Mouse (Mus musculus) liver, embryonic 16.5 days (tissue): ENCODE results near the gene Mad1l1. TPM values are rescaled to one million over a fixed set of nuclear protein-coding genes. Genes with fewer than 3 reads are reported as not detected.

Experiments used
- ATAC-seq: fragments of 200-750 bp; cut with Nextera tagmentation; 2 replicates; pipeline ENCODE4 v1.8.0; 2017; ENCODE audit warnings: low read depth, mild to moderate bottlenecking, moderate number of reproducible peaks, moderate library complexity
- H3K27ac ChIP-seq: fragments of 300-500 bp; sonication (generic); 2 replicates; pipeline ENCODE4 v1.5.1; 2014; ENCODE audit warnings: mild to moderate bottlenecking, low read length
- H3K27me3 ChIP-seq: fragments of 300-500 bp; sonication (generic); 2 replicates; pipeline ENCODE4 v1.6.1; 2014; ENCODE audit warnings: low read depth, low read length, mixed read lengths; ENCODE audit not compliant: control insufficient read depth, insufficient read depth
- H3K36me3 ChIP-seq: fragments of 300-500 bp; sonication (generic); 2 replicates; pipeline ENCODE4 v1.6.1; 2014; ENCODE audit warnings: mild to moderate bottlenecking; ENCODE audit not compliant: control insufficient read depth, insufficient read depth
- H3K4me1 ChIP-seq: fragments of 300-500 bp; sonication (generic); 2 replicates; pipeline ENCODE4 v1.6.1; 2014; ENCODE audit warnings: low read depth, low read length, mixed read lengths; ENCODE audit not compliant: control insufficient read depth
- H3K4me2 ChIP-seq: fragments of 300-500 bp; sonication (generic); 2 replicates; pipeline ENCODE4 v1.6.1; 2014; ENCODE audit warnings: low read depth, low read length, mixed read lengths
- H3K4me3 ChIP-seq: fragments of 300-500 bp; sonication (generic); 2 replicates; pipeline ENCODE4 v1.5.1; 2014; ENCODE audit warnings: low read depth, mild to moderate bottlenecking, low read length
- H3K9ac ChIP-seq: fragments of 300-500 bp; sonication (generic); 2 replicates; pipeline ENCODE4 v1.6.1; 2014; ENCODE audit warnings: low read depth, low read length
- H3K9me3 ChIP-seq: fragments of 300-500 bp; sonication (generic); replicated peaks from 2 replicates; pipeline ENCODE4 v1.6.1; 2016; ENCODE audit warnings: low read length; ENCODE audit not compliant: control insufficient read depth
- WGBS: fragments of 180-500 bp; shearing (Covaris S2); extraction: QIAGEN DNeasy Blood & Tissue Kit; methylation state at CpG from one replicate; pipeline ENCODE4 v1.1.7; 2014; ENCODE audit not compliant: insufficient replicate concordance; 5-methylcytosine and 5-hydroxymethylcytosine counted together
- polyA plus RNA-seq: library from polyadenylated mRNA; unstranded; fragments of >200 nt; fragmentation: Nextera tagmentation; extraction: Ambion mirVana; gene quantifications from 2 replicates; pipeline ENCODE4 v1.2.1, GENCODE M21; 2015

Mad1l1 gene
- polyA plus RNA-seq, 1 experiment from 2014 or later, result 19.3 TPM

- Histone ChIP-seq H3K4me1 (no peaks in the 10 kb centered on the region), H3K4me2 (no peak overlapping the region), H3K36me3 (peaks cover 29% of the 10 kb centered on the region; the same call in 1 of the 2 replicates), H3K27ac (no peak overlapping the region), H3K9me3 (no peaks in the 10 kb centered on the region), H3K4me3 (no peak overlapping the region), H3K27me3 (no peaks in the 10 kb centered on the region), H3K9ac (no peak overlapping the region)
- ATAC-seq, result no peak
- WGBS, result 83% methylated on average over 8 of the region's 8 CpGs
Measured at GRCm38 (mm10) chr5:140306016-140306415, 15.3 kb downstream of the Mad1l1 start.

GRCm38 (mm10) chr5:140298291-140298690, 23.1 kb downstream of the Mad1l1 start:
- Histone ChIP-seq H3K4me2 (no peak overlapping the region), H3K4me1 (no peaks in the 10 kb centered on the region), H3K4me3 (no peak overlapping the region), H3K27ac (no peak overlapping the region), H3K9ac (no peak overlapping the region), H3K27me3 (no peaks in the 10 kb centered on the region), H3K36me3 (peaks cover 20% of the 10 kb centered on the region), H3K9me3 (no peaks in the 10 kb centered on the region)
- ATAC-seq, result no peak
- WGBS, result 79% methylated on average over 4 of the region's 4 CpGs

DNA sequence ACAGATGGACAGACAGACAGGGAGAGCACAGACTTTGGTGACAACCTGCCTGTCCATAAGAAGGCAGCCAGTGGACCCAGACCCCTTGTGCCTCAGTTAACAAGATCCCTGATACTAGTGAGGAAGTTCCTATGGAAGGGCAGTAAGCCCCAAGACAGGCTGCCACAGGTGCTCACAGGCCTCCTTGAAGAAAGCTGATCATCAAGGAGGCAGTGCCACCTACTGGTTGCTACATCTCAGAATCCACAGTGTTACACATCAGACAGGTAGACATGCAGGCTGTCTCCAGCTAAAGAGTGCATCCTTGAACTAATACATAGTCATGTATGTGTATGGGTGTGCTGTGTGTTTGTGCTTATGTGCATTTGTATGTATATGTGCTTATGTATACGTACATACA, 29.2 kb downstream of the Mad1l1 start:
- no peak for ATAC-seq
- Histone ChIP-seq H3K36me3 (peaks cover 23% of the 10 kb centered on the region), H3K4me1 (no peaks in the 10 kb centered on the region)

GRCm38 (mm10) chr5:140289161-140289560, 32.2 kb downstream of the Mad1l1 start:
- H3K36me3 ChIP-seq, result peaks cover 18% of the 10 kb centered on the region

More for the DNA sequence above, 29.2 kb downstream of the Mad1l1 start:
- Histone ChIP-seq H3K9ac (no peak overlapping the region), H3K9me3 (no peaks in the 10 kb centered on the region), H3K4me3 (no peak overlapping the region), H3K27ac (no peak overlapping the region), H3K4me2 (no peak overlapping the region), H3K27me3 (no peaks in the 10 kb centered on the region)
- 58% methylated on average over 1 of the region's 1 CpGs for WGBS

GRCm38 (mm10) chr5:140288287-140288686, 33.1 kb downstream of the Mad1l1 start:
- Histone ChIP-seq H3K27ac (no peak overlapping the region), H3K4me1 (no peaks in the 10 kb centered on the region), H3K4me3 (no peak overlapping the region), H3K36me3 (peaks cover 18% of the 10 kb centered on the region), H3K4me2 (no peak overlapping the region), H3K9me3 (no peaks in the 10 kb centered on the region), H3K27me3 (no peaks in the 10 kb centered on the region), H3K9ac (no peak overlapping the region)
- 80% methylated on average over 3 of the region's 3 CpGs for WGBS
- no peak for ATAC-seq

More at GRCm38 (mm10) chr5:140289161-140289560, 32.2 kb downstream of the Mad1l1 start:
- H3K9me3 ChIP-seq, result no peaks in the 10 kb centered on the region
- H3K27ac ChIP-seq, result no peak overlapping the region
- no peak overlapping the region for H3K4me3 ChIP-seq
- H3K4me1 ChIP-seq, result no peaks in the 10 kb centered on the region
- H3K27me3 ChIP-seq, result no peaks in the 10 kb centered on the region
- 71% methylated on average over 2 of the region's 2 CpGs for WGBS
- no peak for ATAC-seq
- no peak overlapping the region for H3K9ac ChIP-seq
- H3K4me2 ChIP-seq, result no peak overlapping the region

DNA sequence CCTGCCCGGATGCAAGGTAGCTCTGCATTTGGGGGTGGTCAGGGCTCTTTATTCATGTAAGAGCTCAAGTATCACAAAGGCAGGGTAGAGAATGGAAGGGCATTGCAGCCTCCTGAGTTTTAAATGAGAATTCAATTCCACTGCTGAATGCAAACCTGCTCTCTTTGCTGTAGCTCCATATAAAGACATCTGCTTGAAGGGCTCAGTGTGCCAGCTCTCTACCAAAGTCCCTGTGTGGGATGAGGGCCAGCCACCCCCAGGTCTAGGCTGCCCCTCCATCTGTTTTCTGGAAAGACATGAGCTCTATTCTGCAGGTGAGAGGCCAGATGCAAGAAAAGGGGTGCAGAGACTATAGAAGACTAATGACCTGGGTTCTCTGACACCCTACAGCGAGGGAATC, 36.6 kb downstream of the Mad1l1 start:
- WGBS, result 69% methylated on average over 2 of the region's 2 CpGs
- Histone ChIP-seq H3K27ac (no peak overlapping the region), H3K4me1 (no peaks in the 10 kb centered on the region), H3K4me2 (no peak overlapping the region), H3K27me3 (no peaks in the 10 kb centered on the region), H3K9ac (no peak overlapping the region), H3K9me3 (no peaks in the 10 kb centered on the region), H3K36me3 (peaks cover 5% of the 10 kb centered on the region), H3K4me3 (no peak overlapping the region)
- no peak for ATAC-seq

- no peak overlapping the region for H3K4me3 ChIP-seq
- no peaks in the 10 kb centered on the region for H3K4me1 ChIP-seq
- no peaks in the 10 kb centered on the region for H3K9me3 ChIP-seq
- H3K27ac ChIP-seq, result no peak overlapping the region
- no peak overlapping the region for H3K4me2 ChIP-seq
- peaks cover under 1% of the 10 kb centered on the region for H3K36me3 ChIP-seq
- H3K9ac ChIP-seq, result no peak overlapping the region
- no peak for ATAC-seq
- no peaks in the 10 kb centered on the region for H3K27me3 ChIP-seq
- WGBS, result 85% methylated on average over 2 of the region's 2 CpGs
Measured at GRCm38 (mm10) chr5:140284011-140284410, 37.3 kb downstream of the Mad1l1 start.

DNA sequence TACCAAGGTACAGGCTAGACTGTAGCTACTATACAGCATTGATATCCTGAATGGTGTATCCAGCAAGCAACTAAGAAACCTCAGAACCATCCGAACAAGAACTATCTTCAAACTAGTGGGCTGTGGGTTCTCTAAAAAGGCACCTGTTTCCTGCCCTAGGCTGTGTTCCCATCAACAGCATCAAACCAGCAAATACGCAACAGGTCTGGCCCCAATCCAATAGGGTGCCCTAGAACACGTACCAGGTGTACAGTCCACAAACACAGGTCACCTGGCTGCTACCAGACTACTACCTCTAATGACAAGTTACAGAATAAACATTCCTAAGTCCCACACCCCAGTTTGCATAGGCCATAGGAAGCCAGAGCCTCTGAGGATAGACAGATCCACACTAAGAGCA, 38.5 kb downstream of the Mad1l1 start:
- Histone ChIP-seq H3K36me3 (no peaks in the 10 kb centered on the region; the same call in 1 of the 2 replicates), H3K27ac (no peak overlapping the region)

DNA sequence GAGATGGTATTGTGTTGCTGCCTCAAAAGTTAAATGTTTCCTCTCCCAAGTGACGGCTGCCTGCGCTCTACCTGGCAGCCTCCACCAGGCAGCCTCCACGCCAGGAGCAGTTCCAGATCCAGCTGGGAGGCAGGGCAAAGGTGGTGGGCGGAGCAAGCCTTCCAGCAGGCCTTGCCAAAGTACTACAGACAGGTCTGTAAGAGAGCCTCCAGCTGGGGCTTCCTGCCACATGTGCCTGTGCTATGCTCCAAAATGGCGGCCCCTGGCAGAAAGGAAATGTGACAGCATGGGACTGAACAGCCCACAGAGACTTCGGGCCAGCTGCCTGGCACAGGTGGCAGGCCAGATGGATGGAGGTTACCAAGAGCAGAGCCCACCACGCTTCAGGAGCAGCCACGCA, 39.0 kb downstream of the Mad1l1 start:
- Histone ChIP-seq H3K27me3 (no peaks in the 10 kb centered on the region), H3K27ac (no peak overlapping the region), H3K9ac (no peak overlapping the region), H3K36me3 (no peaks in the 10 kb centered on the region; the same call in 1 of the 2 replicates), H3K4me2 (no peak overlapping the region), H3K9me3 (no peaks in the 10 kb centered on the region), H3K4me3 (no peak overlapping the region), H3K4me1 (no peaks in the 10 kb centered on the region)
- no peak for ATAC-seq
- 81% methylated on average over 8 of the region's 8 CpGs for WGBS

More for the DNA sequence above, 38.5 kb downstream of the Mad1l1 start:
- Histone ChIP-seq H3K9me3 (no peaks in the 10 kb centered on the region), H3K27me3 (no peaks in the 10 kb centered on the region), H3K4me2 (no peak overlapping the region), H3K4me3 (no peak overlapping the region), H3K4me1 (no peaks in the 10 kb centered on the region), H3K9ac (no peak overlapping the region)
- no peak for ATAC-seq
- 77% methylated on average over 3 of the region's 3 CpGs for WGBS
